Mouse (Mus musculus) spleen, adult 2 months (tissue): ENCODE measurements around the gene Zfp936.

Experiments
- CTCF ChIP-seq: fragments of 200-500 bp; IDR thresholded peaks from 2 replicates; pipeline ENCODE4 v1.5.1; 2011; ENCODE audit warnings: mild to moderate bottlenecking, inconsistent platforms; ENCODE audit not compliant: insufficient read depth, insufficient read length, insufficient replicate concordance; ENCODE audit errors: extremely low read depth
- POLR2A ChIP-seq: fragments of 200-500 bp; IDR thresholded peaks from 2 replicates; pipeline ENCODE4 v1.6.1; 2011; ENCODE audit warnings: low read depth, low read length, inconsistent platforms

DNA sequence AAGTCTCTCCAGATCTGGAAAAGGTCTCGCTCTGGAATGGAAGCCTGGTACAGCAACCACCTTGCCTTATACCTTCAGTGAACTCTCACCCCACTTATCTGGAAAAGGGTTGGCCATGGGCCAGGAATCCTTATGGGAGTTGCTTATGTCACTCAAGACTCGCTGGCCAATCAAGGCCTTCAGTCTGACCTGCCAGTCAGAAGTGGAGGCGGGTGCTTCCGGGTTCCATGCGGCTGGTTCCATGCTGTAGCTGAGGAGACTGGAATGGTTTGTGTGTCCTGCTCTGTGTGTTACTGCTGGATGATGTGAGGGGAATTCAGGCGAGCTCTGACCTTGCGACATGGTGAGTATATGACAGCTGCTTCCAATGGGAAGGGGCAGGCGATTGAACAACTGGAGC is 36.2 kb upstream of the Zfp936 start:
- TF ChIP-seq CTCF (no peak), POLR2A (no peak)
